11 mouse cellular contexts compared by ENCODE assay signal in the genomic region with DNA sequence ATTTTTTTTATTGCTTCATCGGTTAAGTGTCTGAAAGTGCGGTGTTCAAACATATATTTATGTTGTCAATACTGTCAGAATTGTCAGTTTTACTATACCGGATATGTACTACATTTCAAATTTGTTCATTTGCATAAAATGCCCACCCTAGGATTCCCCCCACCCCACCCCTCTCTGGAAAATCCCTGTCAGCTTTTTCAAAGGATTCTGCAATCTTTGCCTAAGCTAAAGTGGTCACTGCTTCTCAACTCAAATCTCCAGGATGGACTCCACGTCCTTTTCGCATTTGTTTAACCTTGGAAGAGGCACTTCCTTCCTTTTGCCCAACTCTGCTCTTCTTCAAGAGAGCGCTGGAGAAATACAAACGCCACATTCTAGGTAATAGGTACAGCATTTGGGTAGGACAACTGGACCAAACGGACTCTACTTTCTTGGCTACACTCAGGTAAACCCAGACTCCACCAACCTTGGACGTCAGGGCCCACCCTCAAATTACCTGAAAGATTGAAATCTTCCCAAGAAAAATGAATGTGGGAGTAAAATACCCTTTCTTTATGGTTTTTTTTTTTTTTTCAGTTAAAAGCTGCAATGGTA. TPM values are rescaled to one million over a fixed set of nuclear protein-coding genes. Genes with fewer than 3 reads are reported as not detected.
DNase-seq lines count a peak whose midpoint lies in the region; ATAC-seq and TF ChIP-seq lines count a peak whose summit lies in the region.
"Had no signal": no experiment of that assay in that cellular context is flagged by ENCODE, and none has a peak within 500 bp of the region (broad histone marks: within the 10 kb centered on the region; RNA-seq: fewer than 3 reads in every experiment).

No protein-coding gene starts in this region.

- no peaks in the 10 kb centered on the region for H3K27me3 ChIP-seq in stomach, embryonic 14.5 days (ENCODE audit: control insufficient read depth, insufficient read depth, low read length)
- no peaks in the 10 kb centered on the region for H3K27me3 ChIP-seq in stomach, postnatal 0 days (ENCODE audit: control insufficient read depth, insufficient read depth, low read length)
- peaks cover 11% of the 10 kb centered on the region for H3K27me3 ChIP-seq in midbrain, embryonic 14.5 days (ENCODE audit: control insufficient read depth, insufficient read depth, low read length)
- peaks cover 94% of the 10 kb centered on the region for H3K27me3 ChIP-seq in liver, embryonic 12.5 days (replicated peaks)

- peak overlapping the region; percentile 83; the same call in 1 of the 2 replicates for H3K4me3 ChIP-seq in stomach, embryonic 14.5 days (ENCODE audit: low read depth, low read length)
- H3K4me3 ChIP-seq in stomach, postnatal 0 days (ENCODE audit: low read depth, low read length), result no peak overlapping the region
- H3K4me3 ChIP-seq in midbrain, embryonic 14.5 days (replicated peaks; ENCODE audit: low read depth, low read length), result peak overlapping the region; percentile 66
- H3K4me3 ChIP-seq in liver, embryonic 12.5 days, result no peak overlapping the region

- H3K4me1 ChIP-seq in stomach, embryonic 14.5 days (ENCODE audit: control insufficient read depth, insufficient read depth, low read length), result peaks cover 8% of the 10 kb centered on the region; the same call in 1 of the 2 replicates
- no peaks in the 10 kb centered on the region for H3K4me1 ChIP-seq in stomach, postnatal 0 days (replicated peaks; ENCODE audit: control insufficient read depth, insufficient read depth)
- no peaks in the 10 kb centered on the region; the same call in 1 of the 2 replicates for H3K4me1 ChIP-seq in midbrain, embryonic 14.5 days (ENCODE audit: control insufficient read depth, insufficient read depth, low read length)
- H3K4me1 ChIP-seq in liver, embryonic 12.5 days, result no peaks in the 10 kb centered on the region

- no peaks in the 10 kb centered on the region for H3K9me3 ChIP-seq in stomach, embryonic 14.5 days (ENCODE audit: control insufficient read depth, low read depth, low read length)
- H3K9me3 ChIP-seq in stomach, postnatal 0 days (ENCODE audit: control insufficient read depth, low read length), result no peaks in the 10 kb centered on the region
- H3K9me3 ChIP-seq in midbrain, embryonic 14.5 days (ENCODE audit: control insufficient read depth, low read length), result no peaks in the 10 kb centered on the region
- H3K9me3 ChIP-seq in liver, embryonic 12.5 days (replicated peaks), result no peaks in the 10 kb centered on the region

- DNase-seq in adrenal gland, postnatal 10 days, result peak; percentile 18
- no peak for DNase-seq in adrenal gland, postnatal 14 days
- DNase-seq in stomach, postnatal 0 days (ENCODE audit: low spot score), result no peak
- peak; percentile 44 for DNase-seq in midbrain, embryonic 14.5 days
- DNase-seq in lung, postnatal 36 days, result no peak
- DNase-seq in gastrocnemius, adult 18-20 months (ENCODE audit: low spot score), result no peak
- DNase-seq: cerebellum, postnatal 36 days; thymus, postnatal 36 days had no signal

- no peak overlapping the region; the same call in 1 of the 2 replicates for H3K9ac ChIP-seq in stomach, embryonic 14.5 days (replicated peaks; ENCODE audit: low read depth, low read length)
- H3K9ac ChIP-seq in stomach, postnatal 0 days (ENCODE audit: low read length), result no peak overlapping the region
- peak overlapping the region; percentile 74; the same call in 1 of the 2 replicates for H3K9ac ChIP-seq in midbrain, embryonic 14.5 days (replicated peaks; ENCODE audit: low read length)
- no peak overlapping the region for H3K9ac ChIP-seq in liver, embryonic 12.5 days

- no peaks in the 10 kb centered on the region for H3K36me3 ChIP-seq in stomach, embryonic 14.5 days (ENCODE audit: control insufficient read depth, insufficient read depth, low read length)
- H3K36me3 ChIP-seq in stomach, postnatal 0 days (ENCODE audit: control insufficient read depth, insufficient read depth, low read length), result no peaks in the 10 kb centered on the region
- H3K36me3 ChIP-seq in midbrain, embryonic 14.5 days (ENCODE audit: control insufficient read depth, insufficient read depth, low read length), result no peaks in the 10 kb centered on the region
- no peaks in the 10 kb centered on the region for H3K36me3 ChIP-seq in liver, embryonic 12.5 days

- H3K27ac ChIP-seq in stomach, embryonic 14.5 days (ENCODE audit: low read length), result peak overlapping the region; percentile 100; the same call in 1 of the 2 replicates
- no peak overlapping the region; the same call in 1 of the 2 replicates for H3K27ac ChIP-seq in stomach, postnatal 0 days (replicated peaks)
- peak overlapping the region; percentile 15; the same call in 1 of the 2 replicates for H3K27ac ChIP-seq in midbrain, embryonic 14.5 days (replicated peaks; ENCODE audit: low read depth, low read length)
- no peak overlapping the region for H3K27ac ChIP-seq in liver, embryonic 12.5 days

- H3K4me2 ChIP-seq in stomach, embryonic 14.5 days (replicated peaks; ENCODE audit: low read depth, low read length), result peak overlapping the region; percentile 59; the same call in 1 of the 2 replicates
- no peak overlapping the region for H3K4me2 ChIP-seq in stomach, postnatal 0 days (replicated peaks; ENCODE audit: low read depth)
- peak overlapping the region; percentile 59 for H3K4me2 ChIP-seq in midbrain, embryonic 14.5 days (ENCODE audit: low read length)
- no peak overlapping the region for H3K4me2 ChIP-seq in liver, embryonic 12.5 days

- 39% methylated on average over 9 of the region's 9 CpGs for WGBS in stomach, embryonic 14.5 days
- WGBS in stomach, postnatal 0 days, result 52% methylated on average over 9 of the region's 9 CpGs
- 9% methylated on average over 9 of the region's 9 CpGs for WGBS in midbrain, embryonic 14.5 days
- 13% methylated on average over 9 of the region's 9 CpGs for WGBS in liver, embryonic 12.5 days (ENCODE audit: insufficient replicate concordance)

- TF ChIP-seq CTCF in stomach, postnatal 0 days (IDR thresholded peaks at IDR 0.05; ENCODE audit: low read depth), result no peak

- TF ChIP-seq EP300 in stomach, postnatal 0 days (optimal IDR thresholded peaks at IDR 0.05), result no peak

- no peak for ATAC-seq in stomach, embryonic 14.5 days (ENCODE audit: insufficient number of reproducible peaks, insufficient read depth, low FRiP score, low read depth)
- ATAC-seq in stomach, postnatal 0 days (ENCODE audit: low FRiP score, low TSS enrichment), result no peak
- ATAC-seq in midbrain, embryonic 14.5 days (ENCODE audit: low FRiP score, low TSS enrichment), result no peak
- ATAC-seq in liver, embryonic 12.5 days, result no peak
- ATAC-seq: lung, postnatal 0 days had no signal

RNA-seq across cellular contexts. Expression of a gene that starts 7.8 kb away (rescaled TPM):
- 100 to 1,000 TPM in 1 of 2 experiments, 10 to 100 TPM in 1; 93.8 to 104 TPM for total RNA-seq in adrenal gland, postnatal 10 days (2021)
- total RNA-seq in adrenal gland, postnatal 14 days (2021), result 150 and 159 TPM in 2 replicates
- polyA plus RNA-seq in stomach, embryonic 14.5 days (2014; fragmentation: Nextera tagmentation; extraction: Ambion mirVana), result 85.0 and 86.3 TPM in 2 replicates
- 17.7 and 20.2 TPM in 2 replicates for polyA plus RNA-seq in stomach, postnatal 0 days (2015; fragmentation: Nextera tagmentation; extraction: Ambion mirVana)
- polyA plus RNA-seq in midbrain, embryonic 14.5 days (2014; fragmentation: Nextera tagmentation; extraction: Ambion mirVana), result 83.1 and 84.9 TPM in 2 replicates
- total RNA-seq in gastrocnemius, adult 18-20 months (2021), result 1 to 10 TPM; 1.3 to 1.4 TPM
- 5.9 and 6.0 TPM in 2 replicates for polyA plus RNA-seq in liver, embryonic 12.5 days (2016; fragmentation: Nextera tagmentation; extraction: Ambion mirVana)

Comparison
In these comparisons a context has a peak if more than half of its experiments do, and no peak if none do; other contexts are left out.
1. DNase-seq: peak in adrenal gland, postnatal 10 days (single experiment) and midbrain, embryonic 14.5 days (single experiment); none in adrenal gland, postnatal 14 days (single experiment), stomach, postnatal 0 days (single experiment), lung, postnatal 36 days (single experiment) and gastrocnemius, adult 18-20 months (single experiment).
2. H3K27ac ChIP-seq: peak in stomach, embryonic 14.5 days (single experiment) and midbrain, embryonic 14.5 days (single experiment); none in stomach, postnatal 0 days (single experiment) and liver, embryonic 12.5 days (single experiment).
3. H3K4me2 ChIP-seq: peak in stomach, embryonic 14.5 days (single experiment) and midbrain, embryonic 14.5 days (single experiment); none in stomach, postnatal 0 days (single experiment) and liver, embryonic 12.5 days (single experiment).
4. H3K4me3 ChIP-seq: peak in stomach, embryonic 14.5 days (single experiment) and midbrain, embryonic 14.5 days (single experiment); none in stomach, postnatal 0 days (single experiment) and liver, embryonic 12.5 days (single experiment).